Mouse (Mus musculus) heart, embryonic 16.5 days (tissue): Measurements from ENCODE around the gene Thoc3. TPM values are rescaled to one million over a fixed set of nuclear protein-coding genes. Genes with fewer than 3 reads are reported as not detected.

Experiments
- ATAC-seq: fragments of 200-750 bp; cut with Nextera tagmentation; replicated peaks from 2 replicates; pipeline ENCODE4 v1.8.0; 2017; ENCODE audit warnings: moderate number of reproducible peaks; ENCODE audit not compliant: insufficient read depth, low FRiP score; ENCODE audit errors: extremely low read depth
- H3K27ac ChIP-seq: fragments of 300-500 bp; sonication (generic); 2 replicates; pipeline ENCODE4 v1.5.1; 2014; ENCODE audit warnings: mild to moderate bottlenecking, low read length, control low read depth, moderate library complexity
- H3K27me3 ChIP-seq: fragments of 300-500 bp; sonication (generic); 2 replicates; pipeline ENCODE4 v1.6.1; 2014; ENCODE audit warnings: low read length, mixed read lengths; ENCODE audit not compliant: control insufficient read depth, insufficient read depth
- H3K36me3 ChIP-seq: fragments of 300-500 bp; sonication (generic); 2 replicates; pipeline ENCODE4 v1.6.1; 2014; ENCODE audit not compliant: control insufficient read depth, insufficient read depth
- H3K4me1 ChIP-seq: fragments of 300-500 bp; sonication (generic); 2 replicates; pipeline ENCODE4 v1.6.1; 2014; ENCODE audit warnings: low read length, mixed read lengths; ENCODE audit not compliant: control insufficient read depth, insufficient read depth
- H3K4me2 ChIP-seq: fragments of 300-500 bp; sonication (generic); 2 replicates; pipeline ENCODE4 v1.6.1; 2014; ENCODE audit warnings: low read depth, mild to moderate bottlenecking, control low read depth, low read length
- H3K4me3 ChIP-seq: fragments of 300-500 bp; sonication (generic); 2 replicates; pipeline ENCODE4 v1.5.1; 2014; ENCODE audit warnings: mild to moderate bottlenecking, control low read depth, low read length
- H3K9ac ChIP-seq: fragments of 300-500 bp; sonication (generic); 2 replicates; pipeline ENCODE4 v1.6.1; 2014; ENCODE audit warnings: low read length, control low read depth
- H3K9me3 ChIP-seq: fragments of 300-500 bp; sonication (generic); replicated peaks from 2 replicates; pipeline ENCODE4 v1.6.1; 2016; ENCODE audit warnings: low read length; ENCODE audit not compliant: control insufficient read depth
- WGBS: fragments of 180-500 bp; shearing (Covaris S2); extraction: QIAGEN DNeasy Blood & Tissue Kit; methylation state at CpG from one replicate; pipeline ENCODE4 v1.1.7; 2014; 5-methylcytosine and 5-hydroxymethylcytosine counted together
- polyA plus RNA-seq: library from polyadenylated mRNA; unstranded; fragments of >200 nt; fragmentation: Nextera tagmentation; extraction: Ambion mirVana; gene quantifications from 2 replicates; pipeline ENCODE4 v1.2.1, GENCODE M21; 2015

Thoc3 gene
- polyA plus RNA-seq, 1 experiment from 2014 or later, result 85.4 TPM

- Histone ChIP-seq H3K27me3 (no peaks in the 10 kb centered on the region), H3K9me3 (no peaks in the 10 kb centered on the region), H3K4me2 (no peak overlapping the region), H3K4me3 (no peak overlapping the region), H3K27ac (no peak overlapping the region), H3K9ac (no peak overlapping the region), H3K36me3 (no peaks in the 10 kb centered on the region), H3K4me1 (no peaks in the 10 kb centered on the region)
- 40% methylated on average over 2 of the region's 2 CpGs for WGBS
- ATAC-seq, result no peak
These were observed 38.6 kb downstream of the Thoc3 start for GRCm38 (mm10) chr13:54430051-54430450.

GRCm38 (mm10) chr13:54428771-54429170 is 39.9 kb downstream of the Thoc3 start:
- 78% methylated on average over 3 of the region's 3 CpGs for WGBS
- no peaks in the 10 kb centered on the region for H3K4me1 ChIP-seq
- no peak overlapping the region for H3K4me2 ChIP-seq
- no peaks in the 10 kb centered on the region for H3K9me3 ChIP-seq
- H3K9ac ChIP-seq, result no peak overlapping the region
- H3K27ac ChIP-seq, result no peak overlapping the region
- no peak for ATAC-seq
- no peak overlapping the region for H3K4me3 ChIP-seq
- H3K36me3 ChIP-seq, result no peaks in the 10 kb centered on the region
- H3K27me3 ChIP-seq, result no peaks in the 10 kb centered on the region

- WGBS, result 65% methylated on average over 10 of the region's 10 CpGs
- Histone ChIP-seq H3K27me3 (no peaks in the 10 kb centered on the region), H3K4me2 (no peak overlapping the region), H3K4me3 (no peak overlapping the region), H3K9me3 (no peaks in the 10 kb centered on the region), H3K9ac (no peak overlapping the region), H3K36me3 (no peaks in the 10 kb centered on the region), H3K27ac (no peak overlapping the region), H3K4me1 (no peaks in the 10 kb centered on the region)
- ATAC-seq, result no peak
These were observed 41.6 kb downstream of the Thoc3 start for GRCm38 (mm10) chr13:54426781-54427655.

- H3K4me3 ChIP-seq, result no peak overlapping the region
- no peak overlapping the region for H3K9ac ChIP-seq
- no peaks in the 10 kb centered on the region for H3K27me3 ChIP-seq
- ATAC-seq, result 0 out of 2 replicates have a peak, but pooled peaks have one; percentile 14
- no peaks in the 10 kb centered on the region for H3K4me1 ChIP-seq
- H3K9me3 ChIP-seq, result no peaks in the 10 kb centered on the region
- H3K4me2 ChIP-seq, result no peak overlapping the region
- no peak overlapping the region for H3K27ac ChIP-seq
- WGBS, result 60% methylated on average over 2 of the region's 2 CpGs
- H3K36me3 ChIP-seq, result no peaks in the 10 kb centered on the region
These were observed 43.4 kb downstream of the Thoc3 start for GRCm38 (mm10) chr13:54425269-54425668.

- Histone ChIP-seq H3K9ac (no peak overlapping the region), H3K27me3 (no peaks in the 10 kb centered on the region), H3K4me2 (no peak overlapping the region), H3K4me1 (no peaks in the 10 kb centered on the region), H3K9me3 (no peaks in the 10 kb centered on the region), H3K36me3 (no peaks in the 10 kb centered on the region), H3K4me3 (no peak overlapping the region), H3K27ac (no peak overlapping the region)
- ATAC-seq, result no peak
- WGBS, result 77% methylated on average over 12 of the region's 12 CpGs
These were observed 48.4 kb downstream of the Thoc3 start for GRCm38 (mm10) chr13:54420226-54420625.

- Histone ChIP-seq H3K9me3 (no peaks in the 10 kb centered on the region), H3K4me3 (no peak overlapping the region), H3K27me3 (no peaks in the 10 kb centered on the region), H3K36me3 (no peaks in the 10 kb centered on the region), H3K9ac (no peak overlapping the region), H3K4me2 (no peak overlapping the region), H3K27ac (no peak overlapping the region), H3K4me1 (no peaks in the 10 kb centered on the region)
- ATAC-seq, result no peak
- WGBS, result 75% methylated on average over 10 of the region's 10 CpGs
These were observed 49.8 kb downstream of the Thoc3 start for GRCm38 (mm10) chr13:54418781-54419327.

GRCm38 (mm10) chr13:54415059-54415458 is 53.6 kb downstream of the Thoc3 start:
- 92% methylated on average over 4 of the region's 4 CpGs for WGBS
- Histone ChIP-seq H3K27me3 (no peaks in the 10 kb centered on the region), H3K4me2 (no peak overlapping the region), H3K9ac (no peak overlapping the region), H3K4me1 (peaks cover 6% of the 10 kb centered on the region), H3K27ac (no peak overlapping the region), H3K36me3 (no peaks in the 10 kb centered on the region), H3K9me3 (no peaks in the 10 kb centered on the region), H3K4me3 (no peak overlapping the region)
- no peak for ATAC-seq

GRCm38 (mm10) chr13:54412721-54413120 is 55.9 kb downstream of the Thoc3 start:
- H3K9me3 ChIP-seq, result no peaks in the 10 kb centered on the region
- H3K27me3 ChIP-seq, result no peaks in the 10 kb centered on the region
- H3K36me3 ChIP-seq, result no peaks in the 10 kb centered on the region
- no peak overlapping the region for H3K4me3 ChIP-seq
- no peak overlapping the region for H3K4me2 ChIP-seq
- ATAC-seq, result no peak
- peaks cover 6% of the 10 kb centered on the region for H3K4me1 ChIP-seq
- H3K9ac ChIP-seq, result no peak overlapping the region
- no peak overlapping the region for H3K27ac ChIP-seq
- WGBS, result 58% methylated on average over 4 of the region's 4 CpGs

- no peak overlapping the region for H3K27ac ChIP-seq
- WGBS, result 10% methylated on average over 7 of the region's 7 CpGs
- ATAC-seq, result no peak
These were observed 56.4 kb downstream of the Thoc3 start for GRCm38 (mm10) chr13:54412236-54412635.

More at GRCm38 (mm10) chr13:54412236-54412635, 56.4 kb downstream of the Thoc3 start:
- Histone ChIP-seq H3K36me3 (no peaks in the 10 kb centered on the region), H3K4me1 (peaks cover 6% of the 10 kb centered on the region), H3K9me3 (no peaks in the 10 kb centered on the region), H3K4me2 (no peak overlapping the region), H3K4me3 (no peak overlapping the region), H3K27me3 (no peaks in the 10 kb centered on the region), H3K9ac (no peak overlapping the region)
